Mouse (Mus musculus) common myeloid progenitor, adult 5-6 weeks (primary cell): ENCODE results near the gene Gria1. TPM values are rescaled to one million over a fixed set of nuclear protein-coding genes. Genes with fewer than 3 reads are reported as not detected.

Source experiments
- ATAC-seq: replicated peaks from 2 replicates; pipeline ENCODE4 v1.8.0; 2016; ENCODE audit warnings: low read depth, mild to moderate bottlenecking, moderate TSS enrichment, inconsistent platforms; ENCODE audit not compliant: poor library complexity, severe bottlenecking
- total RNA-seq: library from RNA; stranded (forward); fragments of 200-1000, 187-1606 nt; gene quantifications from 2 replicates; pipeline ENCODE4 v1.2.3, GENCODE M21; 2017

The Gria1 gene
- total RNA-seq, 1 experiment from 2014 or later = not detected

DNA sequence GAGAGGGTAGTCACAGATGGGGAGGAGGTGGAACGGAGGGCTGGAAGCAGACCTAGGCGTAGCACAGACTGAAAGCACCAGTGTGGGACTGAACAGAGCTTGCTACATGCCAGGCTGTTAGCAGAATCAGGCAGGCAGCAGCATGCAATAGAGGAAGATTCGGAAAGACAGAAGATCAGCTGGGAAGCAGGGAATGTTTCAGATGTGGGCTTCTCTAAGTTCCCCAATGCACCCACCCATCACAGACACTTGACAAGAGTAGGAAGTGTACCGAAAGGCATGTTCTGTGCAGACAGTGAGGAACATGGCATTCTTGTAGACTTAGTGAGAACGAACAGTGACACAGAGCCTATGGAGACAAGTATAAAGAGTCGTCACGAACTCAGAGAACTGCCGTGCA, 260.5 kb downstream of the Gria1 start:
- no peak for ATAC-seq

DNA sequence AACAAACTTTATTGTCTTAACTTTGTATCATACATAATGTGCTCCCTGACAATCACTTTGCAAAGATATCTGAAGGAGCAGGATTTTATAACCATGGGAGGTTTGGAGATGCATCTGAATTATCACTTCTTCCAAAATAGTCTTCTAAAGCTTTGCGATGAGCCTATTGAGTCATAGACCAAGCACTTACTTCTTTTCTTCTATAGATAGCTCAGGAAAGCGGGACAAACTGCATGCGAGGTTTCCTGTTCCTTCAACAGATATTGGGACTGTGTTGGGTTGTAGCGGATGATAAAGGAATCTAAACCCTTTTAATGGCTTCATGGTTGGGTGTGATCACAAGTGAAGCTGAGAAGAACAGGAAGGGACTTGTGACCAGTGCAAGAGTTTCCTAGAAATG, 263.5 kb downstream of the Gria1 start:
- no peak for ATAC-seq

DNA sequence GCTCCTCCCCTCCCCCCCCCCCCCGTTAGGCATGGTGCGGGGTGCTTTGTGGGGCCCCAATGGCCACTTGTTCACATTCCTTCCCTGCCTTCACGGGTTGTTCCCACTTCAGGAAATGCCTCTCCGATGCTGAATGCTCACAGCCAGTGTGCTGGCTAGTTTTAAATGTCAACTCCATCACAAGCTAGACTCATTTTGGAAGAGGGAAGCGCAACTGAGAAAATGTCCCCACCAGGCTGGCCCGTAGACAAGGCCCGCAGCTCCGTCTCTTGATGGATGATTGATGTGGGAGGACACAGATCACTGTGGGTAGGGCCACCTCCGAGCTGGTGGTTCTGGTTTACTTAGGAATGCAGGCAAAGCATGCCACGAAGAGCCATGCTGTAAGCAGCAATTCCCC, 266.9 kb downstream of the Gria1 start:
- no peak for ATAC-seq

DNA sequence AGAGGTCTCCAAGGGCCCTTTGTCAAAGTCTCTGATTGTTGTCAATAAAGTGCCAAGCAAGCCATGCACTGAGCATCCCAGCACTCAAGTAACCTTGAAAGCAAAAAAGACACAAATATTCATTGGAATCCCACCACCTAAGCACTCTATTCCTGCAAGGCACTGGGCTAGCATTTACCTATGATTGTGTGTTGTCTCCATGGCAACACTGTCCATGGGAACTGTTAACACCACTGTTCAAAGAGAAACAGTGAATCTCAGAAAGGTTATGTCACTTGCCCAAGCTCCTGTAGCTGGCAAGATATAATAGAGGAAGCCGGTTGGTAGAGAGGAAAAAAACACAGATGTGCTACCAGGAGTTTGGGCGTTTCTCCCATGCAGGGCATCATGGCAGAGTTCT, 274.9 kb downstream of the Gria1 start:
- ATAC-seq = no peak

DNA sequence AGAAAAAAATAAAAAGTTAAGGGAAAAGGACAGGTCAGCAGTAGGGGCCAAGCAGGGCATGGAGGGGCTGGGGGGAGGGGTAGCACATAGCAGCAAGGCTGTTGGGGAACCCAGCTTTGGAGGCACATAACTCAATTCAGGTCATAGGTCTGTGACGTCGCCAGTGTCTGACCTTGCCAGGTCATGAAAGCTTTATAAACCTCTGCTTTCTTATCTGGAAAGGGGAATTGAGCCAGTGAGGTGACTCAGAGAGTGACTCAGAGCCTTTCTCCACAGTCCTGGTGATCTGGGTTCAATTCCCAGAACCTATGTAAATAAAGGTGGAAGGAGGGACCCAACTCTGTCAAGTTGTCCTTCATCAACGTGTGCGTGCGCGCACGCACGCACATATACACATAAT, 286.2 kb downstream of the Gria1 start:
- ATAC-seq = no peak

DNA sequence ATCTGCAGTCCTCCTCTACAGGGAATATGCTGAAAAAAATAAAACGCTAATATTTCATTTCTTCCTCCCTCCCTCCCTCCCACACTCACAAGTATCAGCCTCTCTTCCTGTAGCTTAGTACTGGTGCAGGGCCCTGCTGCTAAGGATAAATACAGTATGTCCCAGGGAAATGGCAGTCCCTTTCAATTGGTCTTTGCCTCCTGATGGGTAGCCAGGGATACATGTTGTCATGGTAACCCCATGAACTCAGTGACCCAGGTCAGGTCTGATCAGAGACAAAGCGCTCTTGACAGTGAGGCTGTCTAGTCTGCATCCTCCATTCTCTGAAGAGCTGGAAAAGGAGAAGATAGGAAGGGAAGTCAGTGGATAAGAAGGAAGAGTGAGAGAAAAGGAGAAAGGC, 287.1 kb downstream of the Gria1 start:
- no peak for ATAC-seq

DNA sequence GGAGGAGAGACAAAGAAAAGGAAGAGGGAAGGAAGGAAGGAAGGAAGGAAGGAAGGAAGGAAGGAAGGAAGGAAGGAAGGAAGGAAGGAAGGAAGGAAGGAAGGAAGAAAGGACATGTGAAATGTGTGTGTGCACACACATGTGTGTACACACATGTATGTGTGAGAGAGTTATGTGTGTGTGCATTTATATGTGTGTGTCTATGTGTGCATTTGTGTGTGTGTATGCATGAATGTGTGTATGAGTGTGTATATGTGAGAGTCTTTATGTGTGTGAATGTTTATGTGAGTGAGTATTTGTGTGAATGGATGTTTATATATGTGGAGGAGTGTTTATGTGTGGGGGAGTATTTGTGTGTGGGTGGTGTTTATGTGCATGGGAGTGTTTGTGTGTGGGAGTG, 287.5 kb downstream of the Gria1 start:
- no peak for ATAC-seq

DNA sequence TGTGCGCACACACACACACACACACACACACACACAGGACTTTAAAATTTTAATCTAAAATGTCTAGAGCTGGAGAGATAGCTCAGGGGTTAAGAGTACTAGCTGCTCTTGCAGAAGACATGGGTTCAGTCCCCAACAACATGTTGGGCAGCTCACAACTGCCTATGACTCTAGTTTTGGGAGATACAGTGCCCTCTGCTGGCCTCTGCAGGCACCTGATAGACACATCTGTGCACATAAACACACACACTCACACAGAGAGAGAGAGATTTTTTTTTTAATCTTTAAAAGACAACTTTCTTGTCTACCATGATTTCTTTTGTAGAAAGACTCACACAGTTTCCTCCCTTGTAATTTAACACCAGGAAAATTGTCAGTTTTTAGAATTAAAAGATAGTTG, 292.4 kb downstream of the Gria1 start:
- ATAC-seq = no peak

DNA sequence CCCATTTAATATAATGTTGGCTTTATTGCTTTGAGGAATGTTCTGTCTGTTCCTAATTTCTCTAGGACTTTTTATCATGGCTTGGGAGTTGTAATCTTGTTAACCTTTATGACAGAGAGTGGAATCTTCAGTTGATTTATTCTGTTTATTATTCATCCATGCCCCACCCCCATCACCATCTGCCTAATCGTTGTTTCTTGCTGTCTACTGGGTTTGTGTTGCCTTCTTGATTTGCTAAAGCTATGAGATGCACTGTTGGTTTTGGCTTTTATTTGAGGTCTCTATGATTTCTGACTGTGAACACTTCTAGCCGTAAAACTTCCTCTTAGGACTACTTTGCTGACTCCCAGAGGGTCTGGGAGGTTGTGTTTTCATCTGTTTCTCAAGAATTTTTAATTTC, 294.9 kb downstream of the Gria1 start:
- no peak for ATAC-seq

DNA sequence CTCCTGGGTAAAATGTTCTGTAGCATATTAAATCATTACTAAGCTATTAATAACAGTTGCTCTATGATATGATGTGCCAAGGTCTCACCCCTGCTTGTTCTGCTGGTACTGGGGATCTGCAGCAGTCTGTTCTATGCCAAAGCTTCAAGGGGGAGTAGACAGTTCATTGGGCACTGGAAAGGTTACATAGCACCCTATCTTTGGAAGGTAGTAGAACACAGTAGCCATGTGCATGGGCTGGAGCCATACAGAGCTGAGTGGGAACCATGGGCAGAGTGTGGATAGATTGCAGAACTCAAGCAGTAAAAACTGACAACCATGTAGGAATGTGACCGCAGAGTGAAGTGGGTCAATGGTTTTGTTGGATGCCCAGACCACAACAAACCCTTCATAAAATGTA, 295.7 kb downstream of the Gria1 start:
- no peak for ATAC-seq

DNA sequence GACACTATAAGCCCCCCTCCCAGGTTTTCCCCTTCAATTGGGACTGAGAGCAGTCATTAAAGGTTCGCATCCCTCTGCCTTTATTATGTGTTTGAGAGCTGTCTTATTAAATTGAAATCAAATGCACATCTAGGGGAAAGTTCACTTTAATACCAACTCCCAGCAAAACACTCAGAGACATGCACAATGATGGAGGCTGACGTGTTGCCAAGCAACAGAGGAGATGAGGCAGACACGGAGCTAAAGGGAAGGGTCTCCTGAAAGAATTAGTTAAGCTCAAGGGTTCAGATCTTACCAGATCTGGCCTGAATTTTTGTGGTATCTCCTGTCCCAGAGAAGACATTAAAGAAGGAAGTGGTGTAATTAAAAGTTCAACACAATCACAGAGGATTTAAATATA, 305.9 kb downstream of the Gria1 start:
- no peak for ATAC-seq

DNA sequence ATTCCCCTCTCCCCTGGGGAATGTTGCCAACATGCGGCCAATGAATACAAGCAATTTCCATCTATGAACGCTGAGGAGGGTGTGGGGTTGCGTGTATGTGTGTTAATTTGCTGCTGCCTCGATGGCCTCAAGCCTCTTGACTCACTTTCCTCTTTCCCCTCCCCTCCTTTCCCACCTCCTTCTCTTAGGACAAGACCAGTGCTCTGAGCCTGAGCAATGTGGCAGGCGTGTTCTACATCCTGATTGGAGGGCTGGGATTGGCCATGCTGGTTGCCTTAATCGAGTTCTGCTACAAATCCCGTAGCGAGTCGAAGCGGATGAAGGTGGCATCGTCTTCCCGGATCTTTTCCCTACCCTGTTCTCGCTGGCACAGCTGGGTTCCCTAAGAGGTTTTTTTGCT, 306.3 kb downstream of the Gria1 start:
- no peak for ATAC-seq

DNA sequence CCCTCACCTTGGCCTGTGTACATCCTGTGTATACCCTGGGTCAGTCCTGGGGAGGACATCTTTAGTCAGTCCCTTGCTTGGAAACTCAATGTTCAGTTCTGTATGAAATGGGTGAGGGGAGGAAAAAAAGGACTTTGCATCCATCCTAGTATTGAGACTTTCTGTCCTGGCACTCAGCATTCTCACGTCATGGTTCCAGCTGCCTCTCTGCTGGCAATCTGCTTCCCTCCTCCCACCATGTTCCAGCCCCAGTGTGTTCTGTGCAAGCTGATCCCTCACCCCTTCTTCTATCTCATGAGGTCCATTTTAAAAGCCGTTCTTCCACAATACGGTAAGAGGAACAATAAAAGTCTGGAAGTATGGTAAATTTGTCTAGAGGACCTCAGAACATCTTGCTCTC, 308.2 kb downstream of the Gria1 start:
- ATAC-seq = no peak

DNA sequence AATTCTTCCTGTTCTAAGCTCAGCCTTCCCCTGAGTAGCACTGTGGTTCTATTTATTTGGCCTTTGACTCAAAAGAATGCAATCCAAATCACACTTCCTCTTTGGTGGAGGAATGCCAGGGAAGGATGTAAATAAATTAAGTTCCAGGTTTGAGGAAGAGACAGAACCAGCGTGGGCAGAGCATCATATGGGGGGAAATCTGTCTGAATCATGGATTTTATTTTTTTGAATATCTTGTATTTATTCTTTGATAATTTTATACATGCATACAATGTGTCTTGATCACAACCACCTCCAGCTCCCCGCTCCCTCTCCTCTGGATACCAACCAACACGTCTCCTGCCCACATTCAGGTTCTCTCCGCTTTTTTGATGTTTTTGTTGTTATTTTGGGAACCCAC, 312.9 kb downstream of the Gria1 start:
- ATAC-seq = no peak
